Mouse (Mus musculus) liver, adult (tissue): ENCODE measurements around the gene Lrp1.

Experiments
- GATA4 ChIP-seq: IDR thresholded peaks from 2 replicates; pipeline ENCODE4 v1.6.1; 2014; ENCODE audit warnings: mild to moderate bottlenecking, low read length; ENCODE audit not compliant: insufficient replicate concordance

Gene Lrp1

DNA sequence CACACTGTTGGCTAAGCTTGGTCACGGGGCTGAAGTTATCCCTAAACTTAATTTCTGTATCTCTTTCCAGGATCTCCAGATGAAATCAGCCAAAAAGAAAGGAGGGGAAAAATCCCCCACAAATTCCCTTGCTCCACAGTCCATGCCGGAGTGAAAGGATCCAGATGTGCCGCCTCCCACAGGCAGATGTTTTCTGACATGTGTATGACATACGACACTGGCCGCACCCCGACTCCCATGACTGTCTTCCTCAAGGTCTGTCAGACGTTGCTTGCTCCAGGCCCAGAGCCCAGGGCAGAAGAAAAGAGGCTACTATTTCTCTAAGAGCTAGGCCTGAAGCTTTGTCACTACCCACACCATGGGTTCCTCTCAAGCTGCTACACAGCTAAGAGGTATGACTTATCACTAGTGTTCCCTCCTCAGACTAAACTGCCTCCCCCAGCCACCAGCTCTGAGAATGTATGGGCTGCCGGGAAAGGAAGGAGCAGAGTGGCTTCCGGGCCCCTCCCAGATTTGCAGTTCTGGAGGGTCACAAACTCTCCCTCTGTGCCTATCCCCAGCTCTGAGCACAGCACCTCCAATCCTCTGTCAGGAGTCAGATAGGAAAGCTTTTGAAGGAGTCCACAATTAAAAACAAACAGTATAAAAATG is 11.4 kb downstream of the Lrp1 start:
- TF ChIP-seq GATA4: no peak

GRCm38 (mm10) chr10:127607059-127607458 is 13.9 kb downstream of the Lrp1 start:
- no peak for TF ChIP-seq GATA4

DNA sequence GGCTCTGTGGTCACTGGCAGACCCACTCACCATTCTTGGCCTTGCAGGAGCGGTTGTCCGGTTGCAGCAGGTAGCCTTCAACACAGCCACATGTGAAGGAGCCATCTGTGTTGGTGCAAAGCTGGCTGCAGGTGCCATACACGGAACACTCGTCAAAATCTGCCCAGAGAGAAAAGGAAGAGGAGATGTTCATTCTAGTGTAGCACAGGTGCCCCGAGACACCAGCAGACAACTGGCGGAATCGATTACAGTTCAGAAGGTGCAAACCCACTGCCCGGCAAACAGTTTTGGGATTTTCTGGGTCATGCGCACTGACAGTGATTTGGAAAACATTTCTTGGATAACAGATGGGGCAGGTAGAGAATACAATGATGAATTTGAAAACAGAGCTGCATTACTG is 15.2 kb downstream of the Lrp1 start:
- TF ChIP-seq GATA4: no peak

- TF ChIP-seq GATA4: no peak
Measured at GRCm38 (mm10) chr10:127605251-127605547, 15.7 kb downstream of the Lrp1 start.

- TF ChIP-seq GATA4: no peak
Measured at GRCm38 (mm10) chr10:127604465-127605250, 16.3 kb downstream of the Lrp1 start.

DNA sequence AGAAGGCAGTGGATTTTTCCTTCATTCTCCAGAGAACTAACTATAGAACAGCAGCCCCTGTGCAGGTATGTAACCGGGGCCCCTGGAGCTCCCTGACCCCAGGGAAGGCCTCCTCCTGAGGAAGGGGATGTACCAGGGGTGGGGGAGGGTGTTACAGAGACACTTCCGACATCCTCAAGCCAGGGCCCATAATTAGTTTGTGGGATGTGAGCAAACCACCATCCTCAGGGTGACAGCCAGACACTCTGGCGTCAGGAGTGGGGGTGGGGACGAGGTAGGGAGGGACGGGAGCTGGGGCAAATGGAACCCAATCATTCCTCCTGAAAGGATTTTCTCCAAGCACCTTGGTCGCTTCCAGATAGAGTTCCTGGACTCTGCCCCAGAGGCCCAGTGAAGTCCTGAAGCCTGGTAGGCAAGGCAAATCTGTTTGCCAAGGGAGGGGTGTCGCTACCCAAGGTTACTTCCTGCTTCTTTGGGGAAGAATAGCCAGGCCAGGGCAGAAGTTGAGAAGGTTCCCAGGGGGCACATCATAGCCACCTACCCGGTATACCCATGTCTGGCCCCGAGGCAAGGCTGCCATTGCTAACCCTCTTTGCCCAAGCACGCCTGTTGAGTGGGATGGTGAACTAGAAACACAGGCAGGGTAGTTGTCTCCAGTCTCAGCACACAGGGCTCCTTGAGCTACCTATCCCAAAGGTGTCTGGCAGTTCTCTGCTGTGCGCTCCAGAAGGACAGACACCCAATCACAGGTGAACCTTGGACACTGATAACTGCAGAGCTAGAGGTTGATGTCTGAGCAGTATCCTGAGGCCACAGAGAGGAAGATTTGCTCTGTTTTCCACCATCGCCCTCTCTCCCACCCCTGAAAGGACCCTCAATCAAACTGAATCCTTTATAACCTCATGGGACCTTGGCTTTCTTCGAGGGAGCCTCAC is 17.2 kb downstream of the Lrp1 start:
- TF ChIP-seq GATA4: no peak

GRCm38 (mm10) chr10:127602194-127602593 is 18.8 kb downstream of the Lrp1 start:
- no peak for TF ChIP-seq GATA4

GRCm38 (mm10) chr10:127599779-127600541 is 21.0 kb downstream of the Lrp1 start:
- TF ChIP-seq GATA4: 0 out of 2 replicates have a peak, but pooled peaks have one; percentile 9

GRCm38 (mm10) chr10:127599252-127599651 is 21.7 kb downstream of the Lrp1 start:
- TF ChIP-seq GATA4: no peak

GRCm38 (mm10) chr10:127598607-127599006 is 22.3 kb downstream of the Lrp1 start:
- no peak for TF ChIP-seq GATA4

DNA sequence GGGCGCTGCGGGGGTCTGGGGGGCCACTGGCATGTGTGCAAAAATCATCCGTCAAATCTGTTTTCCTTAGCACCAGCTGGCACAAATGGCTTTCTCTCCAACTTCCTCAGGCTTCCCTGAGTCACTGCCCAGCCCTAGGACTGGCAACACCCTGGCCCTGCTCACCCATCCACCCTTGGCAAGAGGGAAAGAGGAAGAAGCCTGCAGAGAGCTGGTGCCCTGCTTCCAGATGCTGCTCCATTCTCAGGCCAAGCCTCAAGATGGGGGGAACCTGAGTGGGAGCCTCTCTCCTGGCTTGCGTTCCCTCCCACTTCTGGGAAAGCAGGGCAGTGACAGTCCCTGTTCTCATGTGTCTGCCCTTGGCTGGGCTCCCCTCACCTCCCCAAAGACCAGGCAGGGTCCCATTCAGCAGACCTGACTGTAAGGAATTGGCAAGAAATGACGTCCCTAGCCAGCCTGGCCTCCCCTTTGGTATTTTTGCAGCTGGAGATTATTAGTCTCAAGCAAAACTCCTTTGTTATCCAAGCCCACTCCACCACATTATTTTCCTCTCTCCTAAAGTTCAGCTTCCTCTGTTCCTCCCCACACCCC is 23.5 kb downstream of the Lrp1 start:
- no peak for TF ChIP-seq GATA4

DNA sequence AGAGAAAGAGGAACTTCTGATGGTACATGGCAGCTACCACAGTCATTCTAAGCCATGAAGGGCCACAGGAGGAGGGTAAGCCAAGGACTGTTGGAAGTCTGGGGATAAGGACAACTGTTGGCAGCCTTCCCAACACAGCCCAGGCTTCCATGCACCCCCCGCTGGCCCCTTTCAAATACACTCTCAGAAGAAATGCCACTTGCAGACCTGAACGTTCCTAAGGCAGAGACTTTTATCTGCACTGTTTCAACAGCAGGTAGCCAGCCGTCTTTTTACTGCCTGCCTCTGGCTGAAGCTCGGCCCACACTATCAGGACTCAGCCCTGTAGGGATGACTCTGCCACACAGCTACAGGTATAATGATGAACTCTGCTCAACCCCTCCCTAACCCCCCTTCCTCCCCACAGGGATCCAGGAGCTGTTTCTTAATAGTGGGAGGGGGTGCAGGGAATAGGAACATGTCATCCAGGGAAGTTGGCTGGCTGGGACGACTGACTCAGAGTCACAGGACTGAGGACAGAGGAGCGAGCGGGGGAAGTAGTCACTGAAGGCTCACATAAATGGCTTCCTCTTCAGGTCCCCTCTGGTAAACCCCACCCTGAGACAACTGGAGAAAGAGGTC is 24.5 kb downstream of the Lrp1 start:
- TF ChIP-seq GATA4: no peak

DNA sequence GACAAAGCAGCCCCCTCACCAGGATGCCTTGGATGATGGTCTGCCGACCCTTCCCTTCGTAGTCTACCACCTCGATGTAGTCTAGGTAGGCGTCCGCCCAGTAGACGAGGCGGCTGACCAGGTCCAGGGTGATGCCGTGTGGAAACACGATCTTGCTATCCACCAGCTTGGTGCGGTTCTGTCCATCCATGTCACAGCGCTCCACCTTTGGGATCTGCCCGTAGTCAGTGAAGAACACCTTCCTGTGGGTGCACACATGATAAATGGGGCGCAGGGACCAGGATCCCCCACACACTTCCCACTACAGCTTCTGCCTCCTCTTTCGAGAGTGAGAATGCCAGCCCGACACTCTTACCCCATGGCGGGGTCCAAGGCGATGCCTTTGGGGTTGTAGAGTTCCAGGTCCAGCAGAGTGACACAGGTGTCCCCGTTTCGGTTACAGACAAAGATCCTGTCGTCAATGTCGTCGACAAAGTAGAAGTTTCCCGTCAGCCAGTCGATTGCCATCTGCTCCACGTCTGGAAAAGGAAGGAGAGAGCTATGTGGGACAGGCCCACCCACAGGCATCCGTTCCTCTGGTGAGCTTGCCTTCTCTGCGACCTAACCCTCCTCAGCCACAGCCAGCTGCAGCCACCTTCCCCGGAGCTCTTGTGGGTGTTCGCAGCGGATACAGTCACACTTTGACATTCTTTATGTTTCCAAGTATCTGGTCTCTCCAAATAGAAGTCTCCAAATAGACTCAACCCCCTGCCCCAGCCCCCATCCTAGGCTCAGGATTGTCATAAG is 25.8 kb downstream of the Lrp1 start:
- no peak for TF ChIP-seq GATA4

- TF ChIP-seq GATA4: no peak
Measured at GRCm38 (mm10) chr10:127594405-127594804, 26.5 kb downstream of the Lrp1 start.

- no peak for TF ChIP-seq GATA4
Measured at GRCm38 (mm10) chr10:127592850-127593249, 28.1 kb downstream of the Lrp1 start.
